Mouse (Mus musculus) lung, postnatal 36 days (tissue): Measurements from ENCODE around the gene Arl11.

Experiments used
- DNase-seq: peaks from one replicate; pipeline ENCODE4 v3.0.0; 2022; ENCODE audit warnings: mixed read lengths

Arl11 gene

DNA sequence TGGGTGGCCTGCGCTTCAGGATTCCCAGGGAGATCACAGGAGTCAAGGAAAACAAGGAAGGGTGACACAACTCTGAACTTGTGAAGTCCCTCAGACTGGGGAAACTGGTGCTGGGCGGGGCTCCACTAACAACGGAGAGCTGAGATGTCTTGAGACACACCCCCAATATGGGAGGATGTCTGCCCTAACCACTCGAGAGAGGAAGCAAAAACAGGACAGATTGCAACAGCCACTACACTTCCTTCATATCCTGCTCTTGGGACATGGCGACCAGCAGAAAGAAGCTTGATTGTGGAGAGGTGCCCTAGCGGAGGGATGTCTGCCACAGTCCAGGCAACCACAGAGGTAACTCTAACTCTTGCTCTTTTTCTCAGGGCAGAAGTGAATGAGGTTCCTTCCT is at the start of gene Arl11:
Arl11 (plus strand) TSS at position 161 of the 400 bp plus-strand sequence.
- DNase-seq: peak; percentile 73

DNA sequence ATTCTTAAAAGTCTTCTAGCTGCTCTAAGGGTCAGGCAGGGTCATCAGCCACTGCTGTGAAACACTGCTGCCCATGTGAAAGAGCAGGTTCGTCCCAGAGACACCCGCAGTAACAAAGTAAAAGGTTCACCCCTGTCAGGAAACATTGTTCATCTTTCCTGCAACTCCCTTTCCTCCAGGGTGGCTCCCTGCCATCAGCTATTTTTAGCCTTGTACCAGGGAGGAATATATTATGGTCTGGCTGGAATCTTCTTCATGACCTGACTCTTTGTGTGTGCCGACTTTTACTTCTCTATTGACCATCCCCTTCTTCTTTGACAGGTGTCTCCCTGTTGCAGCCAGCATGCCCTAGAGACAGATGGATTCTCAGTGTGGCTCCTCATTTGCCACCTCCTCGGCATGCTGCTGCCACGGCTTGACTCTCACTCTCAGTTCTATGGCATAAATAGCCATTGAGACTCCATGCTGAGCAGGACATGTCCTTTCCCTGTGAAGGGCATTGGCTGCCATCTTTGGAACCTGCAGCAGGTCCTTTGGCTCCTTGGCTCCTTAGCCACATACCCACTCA is 41.6 kb upstream of the Arl11 start:
- DNase-seq: no peak

DNA sequence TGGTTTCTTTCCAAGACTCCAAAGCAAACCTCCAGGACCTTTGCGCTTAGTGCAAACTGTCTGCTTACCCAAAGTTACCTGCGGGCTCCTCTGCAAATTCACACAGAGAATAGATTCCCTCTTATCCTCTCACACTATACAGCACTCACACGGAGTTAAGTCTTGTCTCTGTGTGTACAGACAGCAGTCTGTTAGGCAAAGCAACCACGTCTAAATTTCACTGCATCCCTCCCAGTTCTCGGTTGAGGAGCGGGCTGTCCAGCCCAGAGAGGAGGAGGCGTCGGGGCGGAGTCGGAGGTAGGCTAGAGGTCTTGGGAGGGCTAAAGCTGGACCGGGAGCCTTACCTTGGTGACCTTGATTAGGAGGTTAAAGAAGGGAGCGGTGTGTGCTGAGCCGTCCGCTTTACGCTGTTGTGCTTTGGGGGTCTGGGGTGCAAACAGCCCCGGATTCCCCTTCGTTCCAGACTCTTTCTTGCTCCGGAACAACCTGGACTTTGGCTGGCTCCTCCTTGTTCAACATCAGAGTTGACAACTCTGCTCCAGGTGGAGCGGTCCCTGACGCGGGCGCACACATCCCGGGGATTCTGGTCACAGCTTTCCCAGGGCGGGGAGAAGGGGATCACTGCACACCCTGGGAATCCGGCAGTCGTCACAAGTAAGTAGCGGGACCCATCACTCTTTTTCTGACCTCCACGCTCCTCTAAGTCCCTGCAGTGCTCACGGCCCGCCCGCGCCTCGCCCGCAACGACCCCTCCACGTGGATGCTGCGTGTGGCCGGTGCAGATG is 34.9 kb upstream of the Arl11 start:
- no peak for DNase-seq

DNA sequence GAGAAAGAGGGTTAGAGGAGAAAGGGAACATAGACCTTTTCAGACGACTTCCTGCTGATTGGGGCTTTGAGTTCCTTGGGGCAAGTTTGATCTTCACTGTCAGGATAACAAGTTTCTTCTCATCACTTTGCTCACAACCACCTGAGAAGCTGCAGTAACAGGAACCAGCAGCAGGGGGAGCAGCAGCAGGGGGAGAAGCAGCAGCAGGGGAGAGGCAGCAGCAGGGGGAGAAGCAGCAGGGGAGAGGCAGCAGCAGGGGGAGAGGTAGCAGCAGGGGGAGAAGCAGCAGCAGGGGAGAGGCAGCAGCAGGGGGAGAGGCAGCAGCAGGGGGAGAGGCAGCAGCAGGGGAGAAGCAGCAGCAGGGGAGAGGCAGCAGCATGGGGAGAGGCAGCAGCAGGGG is 32.3 kb upstream of the Arl11 start:
- peak; percentile 56 for DNase-seq

DNA sequence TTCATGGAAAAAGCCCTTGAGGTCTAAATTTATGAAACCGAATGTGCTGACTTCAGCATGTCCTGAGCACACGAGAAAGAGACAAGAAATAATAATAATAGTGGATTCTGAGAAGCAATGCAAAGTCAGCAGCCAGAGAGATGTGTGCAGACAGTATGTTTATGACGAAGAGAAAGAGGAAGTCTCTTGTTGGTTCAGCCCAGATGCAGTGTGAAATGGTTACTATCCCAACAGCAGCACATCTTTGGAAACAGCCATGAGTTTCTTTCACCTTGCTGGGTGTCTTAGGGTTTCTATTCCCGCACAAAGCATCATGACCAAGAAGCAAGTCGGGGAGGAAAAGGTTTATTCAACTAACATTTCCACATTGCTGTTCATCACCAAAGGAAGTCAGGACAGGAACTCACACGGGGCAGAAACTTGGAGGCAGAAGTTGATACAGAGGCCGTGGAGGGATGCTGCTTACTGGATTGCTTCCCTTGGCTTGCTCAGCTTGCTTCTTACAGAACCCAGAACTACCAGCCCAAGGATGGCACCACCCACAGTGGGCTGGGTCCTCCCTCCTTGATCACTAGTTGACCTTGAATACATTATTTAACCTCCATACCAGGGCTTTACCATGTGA is 30.8 kb upstream of the Arl11 start:
- peak; percentile 10 for DNase-seq

DNA sequence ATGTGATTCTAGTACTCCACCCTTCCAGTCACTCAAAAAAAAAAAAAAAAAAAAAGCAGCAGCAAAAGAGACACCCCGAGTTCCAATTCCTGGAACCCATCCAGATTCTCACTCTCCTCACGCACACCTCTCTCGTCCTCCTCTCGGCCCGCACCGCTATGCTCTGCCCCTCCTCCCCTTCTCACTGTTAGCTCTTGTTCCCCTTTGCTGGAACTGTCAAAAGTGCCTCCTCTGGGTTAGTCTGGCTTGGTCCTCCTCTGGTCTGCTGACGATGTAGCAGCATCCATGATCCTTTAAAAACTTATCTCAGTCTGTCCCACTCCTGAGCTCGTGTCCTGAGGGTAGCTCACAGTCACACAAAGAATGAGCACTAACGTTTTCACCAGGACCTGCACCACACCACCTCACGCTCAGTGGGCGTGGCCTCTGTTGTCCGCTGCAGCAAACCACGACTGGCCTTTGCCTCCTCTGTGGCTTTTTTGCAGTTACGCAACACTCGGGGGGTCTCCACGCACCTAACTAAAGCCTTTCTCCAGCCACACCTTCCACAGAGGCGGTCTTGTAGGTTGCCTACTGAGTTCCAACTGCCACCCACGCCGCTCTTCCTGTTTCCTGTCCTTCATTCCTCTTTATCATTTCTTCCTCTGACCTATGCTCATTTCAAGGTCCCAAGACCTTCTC is 20.8 kb upstream of the Arl11 start:
- DNase-seq: no peak

DNA sequence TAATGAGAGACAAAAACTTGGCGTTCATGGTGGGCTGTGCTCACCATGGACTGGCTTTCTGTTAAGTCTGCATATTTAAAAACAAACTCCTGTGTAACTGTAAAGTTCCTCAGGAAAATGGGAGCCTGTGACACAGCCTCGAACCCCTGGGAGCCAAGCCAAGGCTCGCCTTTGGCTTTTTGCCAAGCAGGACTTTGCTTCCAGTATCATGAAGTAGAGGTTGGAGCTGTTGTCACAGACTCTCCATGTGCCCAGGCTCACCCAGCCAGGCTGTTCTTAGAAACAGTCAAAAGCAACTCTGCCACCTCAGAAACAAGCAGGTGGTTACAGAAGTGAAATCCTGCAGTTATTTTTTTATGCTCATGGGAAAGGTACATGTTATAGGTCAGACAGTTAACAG is 18.9 kb upstream of the Arl11 start:
- DNase-seq: peak; percentile 33

DNA sequence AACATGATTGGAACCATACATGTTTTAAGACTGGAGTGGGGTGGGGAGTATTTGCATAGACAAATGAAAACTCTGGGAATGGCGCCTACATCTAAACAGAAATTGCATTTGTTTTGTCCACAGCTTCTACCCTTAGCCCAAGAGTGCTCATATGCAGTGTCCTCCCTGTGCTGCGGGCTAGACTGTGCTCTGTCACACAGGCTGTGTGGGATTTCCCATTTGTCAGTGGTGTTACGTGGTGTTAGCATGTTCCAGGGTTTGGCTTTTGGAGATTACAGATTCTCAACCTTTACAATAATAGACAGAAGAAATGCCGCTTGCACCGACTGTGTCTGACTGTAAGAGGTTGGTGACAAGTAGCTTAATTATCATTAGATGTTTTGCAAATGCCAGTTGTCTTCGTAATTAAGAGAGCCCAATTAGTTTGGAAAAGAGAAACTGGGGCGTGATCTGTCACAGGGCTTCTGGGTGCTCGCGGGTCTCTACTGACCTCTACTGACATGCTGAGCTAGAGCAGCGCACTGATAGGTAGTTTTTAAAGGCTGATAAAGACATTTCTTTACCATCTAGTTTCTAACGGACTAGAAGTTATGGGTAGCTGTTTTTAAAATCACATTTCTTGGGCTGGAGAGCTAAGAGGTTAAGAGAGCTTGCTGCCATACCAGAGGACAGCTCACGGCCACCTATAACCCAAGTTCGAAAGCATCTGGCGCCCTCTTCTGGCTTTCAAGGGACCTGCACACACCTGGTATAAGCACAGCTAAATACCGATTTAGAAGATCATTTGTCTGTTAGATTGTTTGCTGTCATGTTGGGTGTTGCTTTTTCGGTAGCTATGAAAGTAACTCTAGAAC is 15.4 kb upstream of the Arl11 start:
- DNase-seq: peak; percentile 82

DNA sequence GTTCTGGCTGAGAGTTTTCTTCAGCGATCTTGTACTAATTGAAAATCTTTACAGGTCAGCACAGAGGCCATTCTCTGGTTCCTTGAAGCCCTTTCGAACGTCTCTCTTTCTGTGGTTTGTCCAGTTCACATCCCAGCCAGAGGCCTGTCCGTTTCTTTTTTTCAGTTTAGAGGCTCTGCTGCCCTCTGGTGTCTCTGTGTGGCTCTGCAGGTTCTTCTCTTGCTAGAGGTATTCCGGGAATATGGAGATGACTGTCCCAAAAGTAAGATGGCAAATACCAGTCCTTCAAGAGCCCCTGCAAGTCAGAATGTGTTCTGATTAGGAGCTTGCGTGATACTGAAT is 14.8 kb upstream of the Arl11 start:
- peak; percentile 76 for DNase-seq

DNA sequence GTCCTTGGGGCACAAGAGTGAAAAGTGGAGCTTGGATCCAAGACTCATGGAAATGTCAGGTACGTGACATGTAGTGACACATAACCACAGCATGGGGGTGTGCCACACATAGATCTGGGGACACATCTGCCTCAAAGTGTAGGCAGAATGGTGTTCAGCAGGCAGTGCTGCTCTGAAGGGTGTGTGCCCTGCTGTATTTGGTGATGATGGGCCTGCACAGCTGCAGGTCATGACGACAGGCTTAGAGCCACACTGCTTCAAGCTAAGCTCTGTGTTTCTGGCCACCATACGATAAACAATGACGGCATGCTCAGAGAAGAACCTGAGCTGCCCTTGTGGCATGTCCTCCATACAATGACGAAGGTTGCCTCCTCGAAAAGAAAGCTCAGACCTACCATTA is 9.7 kb upstream of the Arl11 start:
- DNase-seq: no peak

DNA sequence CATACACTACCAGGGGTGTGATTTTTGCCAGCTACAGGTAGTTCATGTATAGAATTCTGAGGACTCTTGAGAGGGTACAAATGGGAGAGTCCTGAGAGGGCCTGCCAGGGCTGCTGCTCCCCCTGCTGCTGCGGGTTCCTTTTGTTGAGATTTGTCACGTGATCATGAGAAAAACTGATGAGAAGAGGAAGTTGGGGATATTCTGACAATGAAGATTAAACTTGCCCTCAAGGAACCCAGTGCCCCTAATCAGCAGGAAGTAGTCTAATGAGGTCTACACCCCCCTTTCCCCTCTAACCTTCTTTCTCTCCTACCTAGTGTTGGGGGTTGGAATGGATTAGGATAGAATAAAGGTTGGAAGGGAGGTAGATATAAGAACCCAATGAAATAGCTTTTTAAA is 8.2 kb upstream of the Arl11 start:
- no peak for DNase-seq

DNA sequence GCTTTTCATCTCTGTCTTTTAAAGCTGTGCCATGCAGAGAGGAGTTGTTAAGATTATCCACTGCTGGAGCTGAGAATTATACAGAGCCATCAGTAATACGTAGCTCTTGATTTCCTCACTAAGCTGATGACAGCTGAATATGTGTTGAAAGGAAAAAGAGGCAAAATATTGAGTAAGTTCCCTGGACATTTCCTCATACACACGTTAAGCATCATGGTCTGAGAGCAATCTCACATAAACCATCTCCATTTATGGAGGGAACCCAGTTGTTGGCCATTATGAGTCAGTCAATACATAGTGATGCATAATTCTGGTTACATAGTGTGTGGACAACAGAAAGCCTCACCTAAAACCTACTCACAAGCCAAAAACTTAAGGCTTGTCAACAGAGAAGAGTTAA is 7.1 kb upstream of the Arl11 start:
- DNase-seq: no peak

DNA sequence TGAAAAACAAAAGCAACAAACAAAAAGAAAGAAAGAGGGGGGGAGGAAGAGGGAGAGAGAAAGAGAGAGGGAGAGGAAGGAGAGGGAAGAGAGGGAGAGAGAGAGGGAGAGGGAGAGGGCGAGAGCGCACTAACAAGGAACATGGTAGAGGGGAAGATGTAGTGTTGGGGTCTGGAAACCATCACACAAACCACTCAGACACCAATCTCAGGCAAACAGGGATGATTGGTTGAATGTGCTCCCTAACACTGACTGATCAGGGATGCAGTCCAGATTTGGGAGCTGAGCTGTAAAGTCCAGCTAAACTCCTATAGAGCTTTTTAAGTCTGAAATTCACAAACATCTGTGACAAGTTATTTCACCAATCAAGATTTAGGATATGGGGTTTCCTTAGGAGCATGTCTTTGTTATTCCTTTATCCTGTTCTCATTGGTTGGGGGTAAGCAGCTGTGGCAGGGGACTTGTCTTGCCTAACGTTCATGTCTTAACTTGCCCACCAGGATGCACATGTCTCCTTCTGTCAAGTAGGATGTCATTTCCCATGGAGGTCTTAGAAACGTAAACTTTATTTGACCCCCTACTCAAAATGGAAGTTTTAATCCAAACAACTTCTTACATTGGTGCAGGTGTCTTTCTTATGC is 5.5 kb upstream of the Arl11 start:
- no peak for DNase-seq

DNA sequence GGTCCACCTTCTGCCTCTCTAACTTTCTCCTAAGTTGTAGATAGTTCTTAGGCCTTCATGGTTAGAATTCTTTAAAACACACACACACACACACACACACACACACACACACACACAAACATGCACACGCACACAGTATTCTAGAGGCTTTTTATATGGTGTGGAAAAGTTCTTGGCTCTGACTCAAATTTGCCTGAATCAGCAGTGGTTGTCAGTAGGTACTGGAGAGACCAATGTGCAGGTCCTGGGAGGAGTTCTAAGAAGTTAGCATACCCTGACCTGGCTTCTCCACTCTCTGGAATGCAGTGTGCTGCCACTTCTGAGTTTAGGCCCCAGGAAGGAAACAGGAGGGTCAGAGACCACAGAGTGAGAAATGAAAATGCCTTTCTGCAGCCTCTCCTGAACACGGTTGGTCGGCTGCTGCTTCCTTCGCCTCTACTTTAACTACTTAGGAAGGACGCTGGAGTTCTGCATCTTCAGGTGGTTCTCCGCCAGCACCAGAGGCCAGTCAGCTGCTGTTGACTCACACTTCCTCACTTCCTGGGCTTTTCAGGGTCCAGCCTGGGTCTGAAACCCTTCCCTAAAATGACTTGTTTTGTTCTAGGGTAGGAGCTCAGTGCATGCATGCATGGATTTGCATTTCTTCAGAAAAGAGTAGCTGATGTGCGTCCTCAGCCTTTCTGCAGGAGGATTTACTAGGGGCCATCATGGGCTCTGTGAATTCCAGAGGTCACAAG is 651 bp downstream of the Arl11 start:
- DNase-seq: peak; percentile 28

DNA sequence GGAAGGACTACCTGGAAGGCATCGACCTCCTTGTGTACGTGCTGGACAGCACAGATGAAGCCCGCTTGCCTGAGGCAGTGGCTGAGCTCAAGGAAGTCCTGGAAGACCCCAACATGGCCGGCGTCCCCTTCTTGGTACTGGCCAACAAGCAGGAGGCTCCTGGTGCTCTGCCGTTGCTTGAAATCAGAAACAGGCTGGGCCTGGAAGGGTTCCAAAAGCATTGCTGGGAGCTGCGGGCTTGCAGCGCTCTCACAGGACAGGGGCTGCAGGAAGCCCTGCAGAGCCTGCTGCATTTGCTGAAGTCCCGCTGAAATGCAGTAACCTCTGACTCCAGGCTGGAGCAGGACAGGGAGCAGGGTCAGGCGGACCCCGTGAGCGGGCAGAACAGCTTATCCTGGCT is 1.4 kb downstream of the Arl11 start:
- DNase-seq: no peak

DNA sequence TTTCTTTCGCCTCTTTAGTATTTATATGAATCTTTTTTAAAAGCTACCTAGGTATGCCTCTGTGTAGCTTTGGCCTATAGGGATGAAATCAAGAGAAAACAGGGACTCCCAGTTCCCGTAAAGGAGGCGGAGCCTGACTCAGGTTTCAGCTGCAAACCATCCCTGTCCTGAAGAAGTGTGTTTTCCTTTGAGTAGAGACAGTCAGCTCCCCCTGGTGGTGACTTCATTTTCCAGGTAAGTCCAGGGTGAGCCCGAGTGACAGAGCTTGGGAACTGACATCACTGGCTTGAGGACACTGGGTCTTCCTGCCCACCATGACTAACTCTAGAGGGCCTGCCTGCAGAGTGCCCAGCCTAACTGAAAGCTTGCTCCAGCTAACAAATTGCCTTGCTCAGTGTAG is 7.3 kb downstream of the Arl11 start:
- DNase-seq: peak; percentile 83

DNA sequence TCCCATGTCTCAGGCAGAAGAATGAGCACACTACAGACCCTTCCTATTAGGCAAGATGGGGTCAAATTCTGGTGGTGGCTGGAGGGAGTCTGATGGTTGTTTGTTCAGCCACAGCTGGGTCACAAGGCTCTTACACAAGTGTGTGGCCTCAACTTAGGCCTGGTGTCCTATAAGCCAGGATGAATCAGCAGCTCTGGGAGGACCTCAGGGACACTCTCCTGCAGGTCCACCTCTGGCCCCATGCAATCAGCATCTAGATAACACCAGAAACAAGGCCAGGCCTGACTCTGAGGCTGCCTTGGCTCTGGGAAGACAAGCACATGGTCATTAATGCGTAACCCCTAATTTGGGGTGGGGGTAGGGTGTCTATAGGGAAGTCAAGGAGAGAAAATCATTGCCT is 11.2 kb downstream of the Arl11 start:
- DNase-seq: peak; percentile 51

DNA sequence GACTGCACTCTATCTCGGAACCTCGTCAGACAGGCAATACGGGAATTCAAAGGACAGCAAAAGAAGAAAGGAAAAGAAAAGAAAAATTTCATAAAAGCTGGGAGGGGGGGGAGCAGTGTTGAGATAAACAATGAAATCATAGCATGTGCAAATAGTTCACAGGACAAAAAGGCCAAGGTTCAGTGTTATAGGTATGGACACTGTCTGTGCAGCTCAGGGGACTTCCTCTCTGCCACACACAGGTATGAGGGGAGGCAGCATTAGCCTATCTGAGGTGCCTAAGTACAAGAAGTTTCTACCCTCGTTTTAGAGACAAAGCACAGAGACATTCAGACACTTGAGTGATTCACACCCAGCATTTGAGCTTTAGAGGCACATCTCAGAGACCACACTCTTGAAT is 11.6 kb downstream of the Arl11 start:
- no peak for DNase-seq

DNA sequence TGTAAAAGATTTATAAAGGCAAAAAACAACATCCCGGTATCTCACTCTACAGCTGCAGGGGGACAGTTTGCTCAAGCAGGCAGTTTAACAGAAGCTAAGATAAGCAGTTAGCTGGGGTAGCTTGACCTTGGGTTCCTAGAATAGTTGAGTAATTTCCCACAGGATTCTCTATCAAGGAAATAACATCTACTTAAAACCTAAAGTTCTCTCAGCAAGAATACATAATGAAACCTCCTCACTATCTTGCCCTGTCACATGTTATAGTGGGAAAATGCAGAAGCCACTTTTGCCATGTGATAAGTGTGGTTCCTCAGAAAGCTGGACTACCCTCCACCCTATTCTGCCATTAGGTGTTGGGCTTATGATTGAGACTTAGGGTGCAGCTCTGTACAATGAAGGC is 13.2 kb downstream of the Arl11 start:
- DNase-seq: no peak

DNA sequence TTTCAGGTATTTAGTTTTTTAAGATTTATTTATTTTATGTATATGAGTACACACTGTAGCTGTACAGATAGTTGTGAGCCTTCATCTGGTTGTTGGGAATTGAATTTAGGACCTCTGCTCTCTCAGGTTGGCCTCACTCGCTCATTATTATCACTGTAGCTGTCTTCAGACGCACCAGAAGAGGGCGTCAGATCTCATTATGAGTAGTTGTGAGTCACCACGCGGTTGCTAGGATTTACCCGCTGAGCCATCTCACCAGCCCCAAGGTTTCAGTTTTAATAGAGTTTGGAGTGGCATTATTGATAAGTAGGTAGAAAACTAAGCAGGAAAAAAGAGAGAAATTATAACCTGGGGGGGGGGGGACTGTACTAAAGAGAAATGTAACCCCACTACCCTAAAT is 17.5 kb downstream of the Arl11 start:
- DNase-seq: peak; percentile 37

DNA sequence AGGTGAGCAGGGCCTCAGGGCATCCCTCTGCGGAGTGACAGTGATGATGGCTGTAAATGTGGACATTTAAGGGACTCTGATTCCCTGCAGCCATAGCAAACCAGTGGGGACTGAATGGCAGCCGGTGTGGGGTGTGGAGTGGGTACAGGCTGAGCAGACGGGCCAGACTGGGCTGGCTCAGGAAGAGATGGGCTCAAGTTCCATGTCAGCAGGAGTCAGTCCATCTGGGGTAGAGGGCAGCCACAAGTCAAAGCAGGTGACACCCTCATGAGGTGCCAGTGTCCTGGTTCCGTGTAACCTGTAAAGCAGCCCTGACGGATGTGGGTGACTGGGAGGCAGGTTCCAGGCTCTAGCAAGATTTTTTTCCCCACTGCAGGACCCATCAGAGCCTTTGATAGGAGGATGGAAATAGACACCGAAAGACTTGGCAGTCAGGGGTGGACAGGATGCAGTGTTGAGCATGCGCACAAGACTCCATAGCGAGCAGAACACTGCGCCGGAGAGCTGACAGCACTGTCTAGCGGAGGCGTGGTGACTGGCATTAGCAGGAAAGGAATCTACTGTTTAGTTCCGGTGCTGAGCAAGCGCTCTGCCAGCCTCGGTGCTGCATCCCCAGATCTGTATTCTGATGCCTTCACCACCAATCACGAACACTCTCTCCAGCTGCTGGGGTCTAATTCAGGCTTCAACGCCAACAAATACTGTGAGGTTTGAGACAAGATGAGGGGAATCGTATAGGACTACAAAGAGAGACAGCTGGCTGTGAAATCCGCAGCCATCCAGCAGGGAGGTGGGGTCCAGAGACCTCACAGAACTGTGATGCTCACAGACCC is 18.3 kb downstream of the Arl11 start:
- peak; percentile 80 for DNase-seq
